Mouse (Mus musculus) cerebellum, adult 2 months (tissue): ENCODE measurements around the gene Cacng2.

Source experiments
- CTCF ChIP-seq: fragments of 200-500 bp; IDR thresholded peaks from 2 replicates; pipeline ENCODE4 v1.5.1; 2011; ENCODE audit warnings: low read depth, mild to moderate bottlenecking, control low read depth, low read length, moderate library complexity, borderline replicate concordance; ENCODE audit not compliant: insufficient read depth
- POLR2A ChIP-seq: fragments of 200-500 bp; IDR thresholded peaks from 2 replicates; pipeline ENCODE4 v1.6.1; 2011; ENCODE audit warnings: low read length, control low read depth, borderline replicate concordance; ENCODE audit not compliant: insufficient read depth

DNA sequence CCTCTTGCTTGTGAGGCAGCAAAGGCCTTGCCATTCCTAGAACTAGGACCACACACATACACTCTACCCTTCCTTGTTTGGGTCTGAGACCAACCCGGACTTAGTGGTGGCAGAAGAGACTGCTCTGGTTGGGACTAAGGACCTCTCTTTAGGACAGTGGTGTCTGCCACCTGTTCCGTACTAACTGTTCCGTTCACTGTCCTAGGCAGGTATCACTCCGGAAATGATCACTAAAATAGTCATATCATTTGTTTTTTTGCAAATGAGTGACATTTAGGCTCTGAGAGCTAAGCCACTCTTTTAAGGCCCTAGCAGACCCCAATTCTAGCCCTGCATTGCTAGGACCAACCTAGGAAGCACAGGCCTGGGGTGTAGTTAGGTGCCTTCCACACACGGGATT is 26.2 kb downstream of the Cacng2 start:
- TF ChIP-seq CTCF, result no peak
- TF ChIP-seq POLR2A, result no peak
